Mouse (Mus musculus) heart, embryonic 15.5 days (tissue): ENCODE measurements at regions not wholly inside any gene's neighbourhood (a gene's known extent, or its start where the extent isn't known, plus 50 kb on each side); places are given as distances from the start of the nearest gene placed in this dataset.

Source experiments
- ATAC-seq: fragments of 200-750 bp; cut with Nextera tagmentation; replicated peaks from 2 replicates; pipeline ENCODE4 v1.8.0; 2017; ENCODE audit warnings: low read depth, moderate TSS enrichment; ENCODE audit not compliant: insufficient number of reproducible peaks, insufficient read depth, low FRiP score
- H3K27ac ChIP-seq: fragments of 300-500 bp; sonication (generic); 2 replicates; pipeline ENCODE4 v1.5.1; 2015; ENCODE audit warnings: mild to moderate bottlenecking, inconsistent platforms
- H3K27me3 ChIP-seq: fragments of 300-500 bp; sonication (generic); 2 replicates; pipeline ENCODE4 v1.6.1; 2015; ENCODE audit warnings: inconsistent platforms
- H3K36me3 ChIP-seq: fragments of 300-500 bp; sonication (generic); 2 replicates; pipeline ENCODE4 v1.6.1; 2015; ENCODE audit warnings: mild to moderate bottlenecking, inconsistent platforms
- H3K4me1 ChIP-seq: fragments of 300-500 bp; sonication (generic); replicated peaks from 2 replicates; pipeline ENCODE4 v1.6.1; 2015; ENCODE audit warnings: inconsistent platforms
- H3K4me2 ChIP-seq: fragments of 300-500 bp; sonication (generic); 2 replicates; pipeline ENCODE4 v1.6.1; 2015; ENCODE audit warnings: inconsistent platforms, mild to moderate bottlenecking, moderate library complexity
- H3K4me3 ChIP-seq: fragments of 300-500 bp; sonication (generic); 2 replicates; pipeline ENCODE4 v1.5.1; 2015; ENCODE audit warnings: mild to moderate bottlenecking, inconsistent platforms
- H3K9ac ChIP-seq: fragments of 300-500 bp; sonication (generic); 2 replicates; pipeline ENCODE4 v1.6.1; 2015; ENCODE audit warnings: mild to moderate bottlenecking, inconsistent platforms
- H3K9me3 ChIP-seq: fragments of 300-500 bp; sonication (generic); replicated peaks from 2 replicates; pipeline ENCODE4 v1.6.1; 2016; ENCODE audit warnings: inconsistent platforms
- WGBS: fragments of 180-500 bp; shearing (Covaris S2); methylation state at CpG from one replicate; pipeline ENCODE4 v1.1.7; 2015; ENCODE audit warnings: mixed read lengths; 5-methylcytosine and 5-hydroxymethylcytosine counted together

DNA sequence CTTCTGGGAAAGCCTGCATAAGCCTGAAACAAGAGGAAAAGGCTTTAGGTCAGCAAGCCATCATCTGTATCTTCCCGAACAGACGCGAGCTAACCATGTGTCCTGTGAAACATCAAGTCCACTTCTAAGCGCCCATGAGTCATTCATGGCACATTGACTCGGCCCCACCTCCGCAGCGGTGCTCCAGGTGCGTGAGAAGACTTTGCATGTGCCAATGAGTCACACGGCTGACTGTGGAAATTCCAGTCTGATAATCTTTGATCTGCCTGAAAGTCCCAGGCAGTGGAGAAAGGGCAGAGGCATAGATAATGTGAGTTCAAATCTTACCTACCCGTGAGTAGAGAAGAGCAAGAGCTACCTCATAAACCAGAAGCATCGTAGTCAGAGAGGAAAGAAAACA lies 137.8 kb downstream of the Pfkfb3 start:
- Histone ChIP-seq H3K4me2 (no peak overlapping the region), H3K4me1 (no peaks in the 10 kb centered on the region), H3K27ac (no peak overlapping the region), H3K36me3 (no peaks in the 10 kb centered on the region), H3K4me3 (no peak overlapping the region), H3K9ac (no peak overlapping the region), H3K27me3 (no peaks in the 10 kb centered on the region), H3K9me3 (no peaks in the 10 kb centered on the region)
- whole genome bisulfite sequencing, result 69% methylated on average over 11 of the region's 11 CpGs
- ATAC-seq, result no peak

DNA sequence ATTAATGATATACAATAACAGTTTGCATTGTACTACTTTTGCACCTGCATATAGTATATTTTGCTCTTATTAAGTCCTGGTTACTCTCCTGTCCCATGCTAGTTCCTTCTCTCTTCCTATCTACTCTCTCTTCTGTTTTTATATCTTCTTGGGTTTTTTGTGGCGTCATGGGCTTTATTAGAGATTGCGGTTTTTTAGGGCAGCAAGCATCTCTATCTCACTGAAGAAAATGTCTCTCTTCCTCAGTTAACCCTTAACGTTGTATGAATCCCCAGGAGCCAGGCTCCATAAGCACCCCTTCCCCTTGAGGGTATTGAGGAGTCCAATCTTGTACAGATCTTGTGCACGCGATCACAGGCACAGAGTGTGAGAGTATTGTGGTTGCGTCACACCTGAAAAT lies 141.4 kb downstream of the Pfkfb3 start:
- no peaks in the 10 kb centered on the region for H3K36me3 ChIP-seq
- H3K4me1 ChIP-seq, result no peaks in the 10 kb centered on the region
- H3K27ac ChIP-seq, result no peak overlapping the region
- H3K9ac ChIP-seq, result no peak overlapping the region
- H3K9me3 ChIP-seq, result no peaks in the 10 kb centered on the region
- H3K4me2 ChIP-seq, result no peak overlapping the region
- ATAC-seq, result no peak
- 89% methylated on average over 6 of the region's 6 CpGs for WGBS
- no peak overlapping the region for H3K4me3 ChIP-seq
- H3K27me3 ChIP-seq, result no peaks in the 10 kb centered on the region

DNA sequence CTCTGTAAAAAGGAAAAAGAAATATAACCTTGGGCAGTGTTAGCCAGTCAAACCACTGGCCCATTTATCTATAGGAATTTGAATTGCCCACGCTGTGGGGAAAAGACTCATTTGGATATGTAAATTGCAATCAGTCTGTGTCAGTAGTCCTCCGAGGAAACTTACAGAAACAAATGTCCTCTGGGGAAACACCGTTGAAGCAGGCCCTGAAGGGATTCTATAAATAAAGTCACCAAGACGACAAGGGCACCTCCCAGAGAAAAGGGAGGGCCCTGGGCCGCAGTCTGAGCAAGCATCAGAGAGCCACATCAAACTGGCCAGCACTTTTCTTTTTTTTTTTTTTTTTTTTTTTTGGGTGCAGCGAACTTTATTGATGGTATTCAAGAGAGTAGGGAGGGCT lies 145.4 kb downstream of the Pfkfb3 start:
- no peak overlapping the region for H3K9ac ChIP-seq
- no peaks in the 10 kb centered on the region for H3K27me3 ChIP-seq
- 54% methylated on average over 5 of the region's 6 CpGs for WGBS
- no peak overlapping the region for H3K4me2 ChIP-seq
- H3K27ac ChIP-seq, result no peak overlapping the region
- no peak overlapping the region for H3K4me3 ChIP-seq
- H3K9me3 ChIP-seq, result no peaks in the 10 kb centered on the region
- H3K4me1 ChIP-seq, result no peaks in the 10 kb centered on the region
- ATAC-seq, result no peak
- no peaks in the 10 kb centered on the region for H3K36me3 ChIP-seq

DNA sequence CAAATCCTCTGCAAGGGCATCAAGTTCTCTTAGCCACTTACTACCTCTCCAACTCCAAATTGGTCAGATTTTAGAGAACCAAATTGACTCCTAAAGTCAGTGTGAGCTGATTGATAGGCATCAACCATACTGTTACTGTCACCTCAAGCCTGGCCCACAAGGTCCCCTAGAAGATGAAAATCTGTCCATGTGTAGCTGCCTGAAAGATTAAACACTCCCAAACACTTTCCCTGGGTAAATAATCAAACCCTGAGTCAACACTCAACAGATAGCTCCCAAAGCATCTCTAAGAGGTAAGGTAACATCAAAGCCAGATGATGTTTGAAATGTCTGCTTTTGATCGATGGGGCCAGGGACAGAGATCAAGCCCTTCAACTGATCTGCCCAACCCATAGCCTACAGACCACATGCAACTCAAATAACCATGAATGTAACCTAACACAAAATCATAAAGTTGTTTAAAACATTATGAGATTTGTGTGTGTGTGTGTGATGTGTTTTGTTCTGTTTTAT lies 147.7 kb downstream of the Pfkfb3 start:
- Histone ChIP-seq H3K4me1 (no peaks in the 10 kb centered on the region), H3K4me2 (no peak overlapping the region), H3K9ac (no peak overlapping the region), H3K9me3 (no peaks in the 10 kb centered on the region), H3K27me3 (no peaks in the 10 kb centered on the region), H3K4me3 (no peak overlapping the region), H3K36me3 (no peaks in the 10 kb centered on the region), H3K27ac (no peak overlapping the region)
- ATAC-seq, result no peak
- WGBS, result 65% methylated on average over 1 of the region's 1 CpGs

DNA sequence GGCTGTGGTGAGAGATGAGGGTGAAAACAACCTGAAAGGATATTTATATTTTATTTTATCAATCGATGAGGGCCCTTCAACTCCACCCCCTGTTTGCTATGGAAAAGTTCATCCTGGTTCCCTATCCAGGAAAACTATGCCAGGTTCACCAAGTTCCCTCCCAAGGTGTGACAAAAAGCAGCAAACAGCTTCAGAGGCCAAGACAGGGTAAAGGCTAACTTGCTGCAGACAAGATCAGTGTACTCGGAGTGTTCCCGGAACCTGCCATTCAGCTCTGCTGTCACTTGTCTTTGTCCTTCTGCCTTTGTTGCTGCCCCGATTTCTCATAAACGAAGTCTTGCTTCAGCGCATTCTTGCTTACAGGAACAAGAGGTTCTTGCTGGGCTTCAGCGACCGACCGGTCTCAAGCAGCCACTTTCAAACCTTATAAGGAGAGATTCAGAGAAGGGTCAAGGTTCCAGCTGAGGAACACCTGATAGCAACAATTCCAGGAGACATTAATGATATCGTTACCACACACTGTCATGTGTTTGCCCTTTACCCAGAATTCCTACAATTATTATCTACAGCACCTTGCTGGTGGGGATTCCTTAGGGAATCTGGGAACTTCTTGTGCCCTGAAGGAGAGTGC lies 151.5 kb downstream of the Pfkfb3 start:
- H3K27ac ChIP-seq, result no peak overlapping the region
- 55% methylated on average over 10 of the region's 10 CpGs for WGBS
- no peaks in the 10 kb centered on the region for H3K9me3 ChIP-seq
- H3K9ac ChIP-seq, result no peak overlapping the region
- no peaks in the 10 kb centered on the region for H3K27me3 ChIP-seq
- ATAC-seq, result no peak
- no peaks in the 10 kb centered on the region for H3K36me3 ChIP-seq
- H3K4me3 ChIP-seq, result no peak overlapping the region
- no peak overlapping the region for H3K4me2 ChIP-seq
- no peaks in the 10 kb centered on the region; the same call in 1 of the 2 replicates for H3K4me1 ChIP-seq

DNA sequence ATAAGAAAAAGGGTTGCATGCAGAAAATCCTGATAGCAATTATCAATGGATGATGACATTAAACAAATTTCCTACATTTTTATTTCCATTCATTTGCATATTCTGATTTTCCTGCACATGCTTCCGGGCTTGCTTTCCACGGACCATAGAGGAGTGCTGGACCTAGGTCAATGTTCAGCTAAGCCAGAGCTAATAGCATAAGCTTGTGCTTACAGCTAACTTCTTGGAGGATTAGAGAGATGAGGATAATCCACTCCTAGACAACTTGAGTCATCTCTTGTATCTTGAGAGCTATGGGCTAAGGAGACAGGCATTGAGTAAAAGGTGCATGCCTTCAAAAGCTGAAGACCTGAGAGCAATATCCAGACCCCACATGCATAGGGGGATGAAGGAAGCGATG lies 154.5 kb downstream of the Pfkfb3 start:
- Histone ChIP-seq H3K27me3 (no peaks in the 10 kb centered on the region), H3K27ac (no peak overlapping the region), H3K4me1 (no peaks in the 10 kb centered on the region; the same call in 1 of the 2 replicates), H3K9me3 (no peaks in the 10 kb centered on the region), H3K4me3 (no peak overlapping the region), H3K9ac (no peak overlapping the region), H3K36me3 (no peaks in the 10 kb centered on the region), H3K4me2 (no peak overlapping the region)
- WGBS, result 86% methylated on average over 3 of the region's 3 CpGs
- no peak for ATAC-seq

DNA sequence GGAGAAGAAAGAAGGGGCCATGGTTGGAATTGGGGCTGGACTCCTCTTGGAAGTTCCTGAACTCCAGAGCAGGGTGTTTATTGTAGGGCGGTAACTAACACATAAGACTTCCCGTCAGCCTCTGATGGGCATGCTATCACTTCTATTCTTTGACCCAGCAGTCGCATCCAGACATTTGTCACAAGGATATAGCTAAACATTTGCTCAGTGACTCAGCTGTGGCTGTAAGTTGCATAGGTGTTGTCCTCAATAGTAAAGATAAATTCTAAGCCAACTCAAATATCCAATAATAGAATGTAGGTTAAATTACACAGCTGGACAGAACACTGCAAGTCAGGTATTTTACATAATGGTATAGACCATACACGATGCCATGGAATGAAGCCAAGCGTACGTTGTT lies 154.9 kb downstream of the Pfkfb3 start:
- Histone ChIP-seq H3K9me3 (no peaks in the 10 kb centered on the region), H3K36me3 (no peaks in the 10 kb centered on the region), H3K4me3 (no peak overlapping the region), H3K27me3 (no peaks in the 10 kb centered on the region), H3K9ac (no peak overlapping the region), H3K27ac (no peak overlapping the region), H3K4me2 (no peak overlapping the region), H3K4me1 (no peaks in the 10 kb centered on the region; the same call in 1 of the 2 replicates)
- ATAC-seq, result no peak
- 78% methylated on average over 6 of the region's 6 CpGs for WGBS

DNA sequence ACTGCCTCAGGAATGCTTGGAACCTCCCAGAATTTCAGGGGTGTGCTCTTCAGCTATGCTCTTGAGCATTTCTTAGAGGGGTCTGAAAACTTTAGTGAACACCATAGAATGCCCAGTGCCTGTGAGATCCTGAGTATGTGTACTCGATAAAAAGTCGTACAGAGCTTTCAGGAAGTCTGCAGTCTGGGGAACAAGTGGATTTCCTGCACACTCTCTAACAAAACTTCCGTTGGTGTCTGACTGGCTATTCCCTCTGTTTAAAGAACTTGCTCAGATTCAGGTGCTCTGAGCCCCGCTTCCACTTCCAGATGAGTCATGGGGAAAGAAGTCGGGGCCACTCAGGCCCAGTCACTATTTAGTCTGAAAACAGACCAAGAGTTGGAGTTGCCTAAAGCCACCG lies 155.5 kb downstream of the Pfkfb3 start:
- ATAC-seq, result no peak
- no peak overlapping the region for H3K4me3 ChIP-seq
- no peak overlapping the region for H3K4me2 ChIP-seq
- no peaks in the 10 kb centered on the region for H3K36me3 ChIP-seq
- no peaks in the 10 kb centered on the region; the same call in 1 of the 2 replicates for H3K4me1 ChIP-seq
- no peak overlapping the region for H3K27ac ChIP-seq
- WGBS, result 46% methylated on average over 6 of the region's 6 CpGs
- no peak overlapping the region for H3K9ac ChIP-seq
- no peaks in the 10 kb centered on the region for H3K9me3 ChIP-seq
- H3K27me3 ChIP-seq, result no peaks in the 10 kb centered on the region

DNA sequence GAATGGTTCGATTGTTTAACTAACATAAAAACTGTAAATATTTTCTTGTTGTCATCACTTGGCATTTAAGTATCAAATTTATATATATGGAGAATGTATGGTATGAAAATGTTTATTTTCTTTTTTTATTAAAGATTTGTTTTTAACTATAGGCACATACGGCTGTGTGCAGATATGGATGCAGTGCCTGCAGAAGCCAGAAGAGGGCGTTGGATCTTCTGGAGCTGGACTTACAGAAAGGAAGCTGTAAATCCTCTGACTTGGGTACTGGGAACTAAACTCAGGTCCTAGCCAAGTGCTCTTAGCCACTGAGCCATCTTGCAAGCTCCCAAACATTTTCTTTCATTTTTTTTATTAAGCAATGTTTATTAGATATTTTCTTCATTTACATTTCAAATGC lies 157.0 kb downstream of the Pfkfb3 start:
- H3K27me3 ChIP-seq, result no peaks in the 10 kb centered on the region
- WGBS, result 85% methylated on average over 3 of the region's 3 CpGs
- no peak overlapping the region for H3K9ac ChIP-seq
- ATAC-seq, result no peak
- no peaks in the 10 kb centered on the region for H3K9me3 ChIP-seq
- H3K27ac ChIP-seq, result no peak overlapping the region
- no peaks in the 10 kb centered on the region for H3K36me3 ChIP-seq
- no peak overlapping the region for H3K4me3 ChIP-seq
- H3K4me1 ChIP-seq, result no peaks in the 10 kb centered on the region; the same call in 1 of the 2 replicates
- H3K4me2 ChIP-seq, result no peak overlapping the region

DNA sequence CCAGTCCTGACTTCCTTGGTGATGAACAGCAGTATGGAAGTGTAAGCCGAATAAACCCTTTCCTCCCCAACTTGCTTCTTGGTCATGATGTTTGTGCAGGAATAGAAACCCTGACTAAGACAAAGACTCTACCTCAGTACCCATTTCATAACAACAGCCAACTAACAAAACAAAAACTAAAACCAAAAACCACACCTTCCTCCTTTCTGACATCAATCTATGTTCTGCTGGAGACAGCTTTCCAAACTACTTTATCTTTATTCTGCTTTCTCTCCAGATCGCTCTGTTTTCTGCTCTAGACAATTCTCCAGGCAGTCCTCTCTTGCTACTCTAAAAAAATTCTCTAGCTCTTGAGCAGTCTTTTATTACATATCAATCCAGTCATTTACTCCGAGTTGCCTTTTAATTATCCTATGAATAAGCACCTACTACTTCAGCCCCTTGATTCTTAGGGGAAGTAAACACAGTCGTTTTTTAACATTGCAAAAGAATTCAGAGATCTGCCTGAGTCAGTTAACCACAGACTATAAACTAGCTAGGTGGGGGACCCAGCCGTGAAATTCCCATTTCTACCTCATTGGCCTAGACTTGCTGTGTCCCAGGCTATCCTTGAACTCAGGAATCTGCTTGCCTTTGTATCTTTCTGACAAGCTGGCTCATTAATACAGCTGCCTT lies 159.1 kb downstream of the Pfkfb3 start:
- Histone ChIP-seq H3K27me3 (no peaks in the 10 kb centered on the region), H3K4me1 (no peaks in the 10 kb centered on the region; the same call in 1 of the 2 replicates), H3K27ac (no peak overlapping the region), H3K36me3 (no peaks in the 10 kb centered on the region), H3K4me3 (no peak overlapping the region), H3K9ac (no peak overlapping the region), H3K9me3 (no peaks in the 10 kb centered on the region), H3K4me2 (no peak overlapping the region)
- no peak for ATAC-seq
- WGBS, result 61% methylated on average over 5 of the region's 5 CpGs

DNA sequence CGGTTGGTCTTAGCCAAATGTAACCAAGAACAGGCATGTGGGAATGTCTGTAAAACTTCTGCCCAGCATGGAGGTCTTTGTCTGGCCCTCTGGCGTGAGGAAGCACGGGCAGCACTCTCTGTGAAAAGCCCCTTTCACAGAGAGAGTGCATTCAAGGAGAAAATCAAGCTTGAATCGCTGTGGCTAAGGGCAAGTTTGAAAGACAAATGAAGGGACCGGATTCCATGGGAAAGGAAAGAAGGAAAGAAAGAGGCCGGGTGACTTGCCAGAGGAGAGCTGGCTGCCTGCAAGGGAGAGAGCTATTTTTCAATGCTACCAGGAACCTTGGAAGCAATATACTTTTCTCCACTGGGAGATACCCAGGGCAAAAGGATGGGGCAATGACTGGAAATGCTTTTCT lies 162.2 kb downstream of the Pfkfb3 start:
- no peak for ATAC-seq
- Histone ChIP-seq H3K4me1 (no peaks in the 10 kb centered on the region), H3K4me3 (no peak overlapping the region), H3K9ac (no peak overlapping the region), H3K27me3 (no peaks in the 10 kb centered on the region), H3K4me2 (no peak overlapping the region), H3K27ac (no peak overlapping the region), H3K9me3 (no peaks in the 10 kb centered on the region), H3K36me3 (no peaks in the 10 kb centered on the region)
- 64% methylated on average over 6 of the region's 6 CpGs for WGBS
